Mouse (Mus musculus) adrenal gland, postnatal 4 days (tissue): ENCODE results near the gene Soat1. TPM values are rescaled to one million over a fixed set of nuclear protein-coding genes. Genes with fewer than 3 reads are reported as not detected.
"Not testable (repeated sequence)": the region's sequence is repeated elsewhere in the genome, so short reads cannot be mapped to it uniquely, and the experiment has no call there.

Source experiments
- DNase-seq, 2 experiments: peaks; one replicate each; pipeline ENCODE4 v3.0.0; 2021 to 2022; ENCODE audit warnings: low spot score in 2 of 2, mixed read lengths in 2 of 2
- total RNA-seq, 2 experiments: library from RNA; stranded (reverse); gene quantifications; 2 replicates each; pipeline ENCODE4 v1.2.3; 2021

Soat1 gene
- total RNA-seq, 2 experiments from 2014 or later = 532 to 566 TPM

GRCm38 (mm10) chr1:156432498-156432897 lies 41.6 kb downstream of the Soat1 start:
- DNase-seq = no peak

- DNase-seq = no peak
Measured at GRCm38 (mm10) chr1:156428434-156428833, 45.7 kb downstream of the Soat1 start.

GRCm38 (mm10) chr1:156425746-156426145 lies 48.4 kb downstream of the Soat1 start:
- DNase-seq = no peak

GRCm38 (mm10) chr1:156424054-156424453 lies 50.1 kb downstream of the Soat1 start:
- DNase-seq = no peak

- DNase-seq = no peak
Measured at GRCm38 (mm10) chr1:156423493-156423892, 50.6 kb downstream of the Soat1 start.

GRCm38 (mm10) chr1:156422856-156423255 lies 51.3 kb downstream of the Soat1 start:
- DNase-seq = no peak

GRCm38 (mm10) chr1:156420671-156421297 lies 53.3 kb downstream of the Soat1 start, which contains the start of gene Axdnd1:
Axdnd1 (minus strand) TSS chr1:156421159.
- DNase-seq = peak; percentile 69 to 78

GRCm38 (mm10) chr1:156418170-156418569 lies 56.0 kb downstream of the Soat1 start:
- no peak for DNase-seq

GRCm38 (mm10) chr1:156408521-156408920 lies 65.6 kb downstream of the Soat1 start:
- DNase-seq = no peak

GRCm38 (mm10) chr1:156408004-156408403 lies 66.1 kb downstream of the Soat1 start:
- DNase-seq = no peak

- DNase-seq = no peak
Measured at GRCm38 (mm10) chr1:156403251-156403650, 70.9 kb downstream of the Soat1 start.

- no peak for DNase-seq
Measured at GRCm38 (mm10) chr1:156402491-156402890, 71.6 kb downstream of the Soat1 start.

GRCm38 (mm10) chr1:156400159-156400558 lies 74.0 kb downstream of the Soat1 start:
- DNase-seq = not testable (repeated sequence)

GRCm38 (mm10) chr1:156393148-156393547 lies 81.0 kb downstream of the Soat1 start:
- no peak for DNase-seq

- no peak for DNase-seq
Measured at GRCm38 (mm10) chr1:156386880-156387279, 87.3 kb downstream of the Soat1 start.

- no peak for DNase-seq
Measured at GRCm38 (mm10) chr1:156386232-156386631, 87.9 kb downstream of the Soat1 start.

- no peak for DNase-seq
Measured at GRCm38 (mm10) chr1:156381217-156381616, 92.9 kb downstream of the Soat1 start.

Other genes starting within 250 kb of the Soat1 start
- under 1 TPM; 0.08 to 0.90 TPM for gene Tdrd5, start 170.7 kb downstream of the Soat1 start, total RNA-seq
- gene Nphs2, start 163.6 kb downstream of the Soat1 start, total RNA-seq = 1 to 10 TPM in 1 of 2 experiments, under 1 TPM in 1; 0.48 to 9.7 TPM
- 100 to 1,000 TPM; 803 to 862 TPM for gene Gm2000, start 108.3 kb downstream of the Soat1 start, total RNA-seq
- gene Axdnd1, start 53.2 kb downstream of the Soat1 start, total RNA-seq = 1 to 10 TPM; 1.3 to 2.6 TPM
- gene Gm10031, start 49.7 kb upstream of the Soat1 start, total RNA-seq = 10 to 100 TPM; 29.6 to 34.1 TPM
- 10 to 100 TPM; 24.5 to 28.7 TPM for gene Abl2, start 84.5 kb upstream of the Soat1 start, total RNA-seq
- 10 to 100 TPM; 15.7 to 17.1 TPM for gene Tor3a, start 200.0 kb upstream of the Soat1 start, total RNA-seq
- gene Fam20b, start 244.8 kb upstream of the Soat1 start, total RNA-seq = 10 to 100 TPM; 51.7 to 62.4 TPM